In the genomic region with DNA sequence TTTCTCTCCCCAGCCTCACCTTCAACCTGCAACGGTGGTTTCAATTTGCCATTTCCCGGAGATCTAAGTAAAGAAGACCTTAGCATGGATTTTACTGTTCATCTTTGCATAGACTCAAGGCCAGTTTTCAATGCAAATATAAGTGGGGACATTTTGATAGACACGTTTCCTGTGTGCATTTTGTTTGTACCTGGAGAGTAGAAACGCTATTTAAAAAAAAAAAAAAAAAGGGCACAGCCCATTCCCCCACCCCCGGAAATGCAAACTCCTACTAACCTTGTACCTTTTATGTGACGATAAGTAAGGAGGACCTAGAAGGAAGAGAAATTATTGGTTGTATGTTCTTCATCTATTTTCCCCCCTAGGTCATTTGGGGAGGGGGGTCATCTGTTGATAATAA, we compare ENCODE assay signal across 8 mouse cellular contexts. TPM values are rescaled to one million over a fixed set of nuclear protein-coding genes. Genes with fewer than 3 reads are reported as not detected.
DNase-seq lines count a peak whose midpoint lies in the region; ATAC-seq and TF ChIP-seq lines count a peak whose summit lies in the region.

No protein-coding gene starts in this region.

- peaks cover 54% of the 10 kb centered on the region for H3K4me1 ChIP-seq in forebrain, embryonic 10.5 days
- peaks cover 60% of the 10 kb centered on the region for H3K4me1 ChIP-seq in limb, embryonic 10.5 days
- H3K4me1 ChIP-seq in neural tube, embryonic 15.5 days = peaks cover 6% of the 10 kb centered on the region

- H3K36me3 ChIP-seq in forebrain, embryonic 10.5 days (replicated peaks) = no peaks in the 10 kb centered on the region
- no peaks in the 10 kb centered on the region for H3K36me3 ChIP-seq in limb, embryonic 10.5 days
- H3K36me3 ChIP-seq in neural tube, embryonic 15.5 days = no peaks in the 10 kb centered on the region

- H3K27me3 ChIP-seq in forebrain, embryonic 10.5 days (ENCODE audit: poor library complexity, severe bottlenecking) = peaks cover 21% of the 10 kb centered on the region
- H3K27me3 ChIP-seq in limb, embryonic 10.5 days (ENCODE audit: low read depth, poor library complexity, severe bottlenecking) = no peaks in the 10 kb centered on the region
- H3K27me3 ChIP-seq in neural tube, embryonic 15.5 days (replicated peaks) = 0 out of 2 replicates have a peak, but pooled peaks cover 2% of the 10 kb centered on the region

- no peak overlapping the region for H3K4me3 ChIP-seq in left cerebral cortex, adult 2 months
- H3K4me3 ChIP-seq in forebrain, embryonic 10.5 days = peak overlapping the region; percentile 23; the same call in 1 of the 2 replicates
- peak overlapping the region; percentile 35 for H3K4me3 ChIP-seq in limb, embryonic 10.5 days
- H3K4me3 ChIP-seq in neural tube, embryonic 15.5 days (replicated peaks) = no peak overlapping the region

- no peak for ATAC-seq in neural tube, embryonic 15.5 days (ENCODE audit: low FRiP score)

- no peak for TF ChIP-seq CTCF in left cerebral cortex, adult 2 months (IDR thresholded peaks at IDR 0.05)

- peak overlapping the region; percentile 41 for H3K4me2 ChIP-seq in neural tube, embryonic 15.5 days

- intact Hi-C loops in left cerebral cortex, adult 2 months (cut with DNase I) = loop anchor here (5.0 kb wide), 1 partner anchor 35 kb away; no protein-coding TSS in a partner anchor
- intact Hi-C loops in left cerebral cortex, postnatal 10 days (cut with DNase I) = no loop called here

- no peak overlapping the region for H3K9ac ChIP-seq in neural tube, embryonic 15.5 days (replicated peaks)

- DNase-seq in left cerebral cortex, adult 2 months (ENCODE audit: extremely low spot score in 1 of 2, low spot score in 2 of 2) = no peak
- no peak for DNase-seq in left cerebral cortex, postnatal 10 days (ENCODE audit: extremely low spot score in 1 of 2, low spot score in 2 of 2)
- no peak for DNase-seq in forebrain, embryonic 10.5 days (ENCODE audit: extremely low spot score, low spot score)
- DNase-seq in limb, embryonic 10.5 days (ENCODE audit: low spot score) = no peak
- DNase-seq in adrenal gland, postnatal 14 days = no peak
- DNase-seq in frontal cortex, postnatal 36 days (ENCODE audit: low spot score in 2 of 2) = no peak
- no peak for DNase-seq in adrenal gland, postnatal 10 days

- WGBS in forebrain, embryonic 10.5 days = 43% methylated on average over 6 of the region's 6 CpGs
- WGBS in limb, embryonic 10.5 days = 35% methylated on average over 6 of the region's 6 CpGs
- WGBS in neural tube, embryonic 15.5 days = 42% methylated on average over 6 of the region's 6 CpGs

- H3K27ac ChIP-seq in left cerebral cortex, adult 2 months = peak overlapping the region; percentile 64
- H3K27ac ChIP-seq in forebrain, embryonic 10.5 days = peak overlapping the region; percentile 75
- H3K27ac ChIP-seq in limb, embryonic 10.5 days = peak overlapping the region; percentile 84
- no peak overlapping the region for H3K27ac ChIP-seq in neural tube, embryonic 15.5 days (replicated peaks)

- no peaks in the 10 kb centered on the region for H3K9me3 ChIP-seq in forebrain, embryonic 10.5 days
- no peaks in the 10 kb centered on the region for H3K9me3 ChIP-seq in limb, embryonic 10.5 days (replicated peaks)
- no peaks in the 10 kb centered on the region for H3K9me3 ChIP-seq in neural tube, embryonic 15.5 days (replicated peaks)

RNA-seq across cellular contexts. Expression of gene Dusp6, which starts 24.2 kb away (rescaled TPM):
- 100 to 1,000 TPM; 101 to 116 TPM for total RNA-seq in left cerebral cortex, adult 2 months (2021)
- total RNA-seq in left cerebral cortex, postnatal 10 days (2021) = 10 to 100 TPM; 68.8 to 72.4 TPM
- 97.6 and 116 TPM in 2 replicates for polyA plus RNA-seq in forebrain, embryonic 10.5 days (2016; fragmentation: Nextera tagmentation; extraction: Ambion mirVana)
- 206 and 223 TPM in 2 replicates for polyA plus RNA-seq in limb, embryonic 10.5 days (2016; fragmentation: Nextera tagmentation; extraction: Ambion mirVana)
- 28.2 and 31.5 TPM in 2 replicates for polyA plus RNA-seq in neural tube, embryonic 15.5 days (2015; fragmentation: Nextera tagmentation; extraction: Ambion mirVana)
- total RNA-seq in adrenal gland, postnatal 14 days (2021) = 112 and 113 TPM in 2 replicates
- total RNA-seq in adrenal gland, postnatal 10 days (2021) = 10 to 100 TPM; 90.0 to 93.5 TPM

Comparison
In these comparisons a context has a peak if more than half of its experiments do, and no peak if none do; other contexts are left out.
1. H3K4me3 ChIP-seq: peak in forebrain, embryonic 10.5 days (single experiment) and limb, embryonic 10.5 days (single experiment); none in left cerebral cortex, adult 2 months (single experiment) and neural tube, embryonic 15.5 days (single experiment).